Mouse (Mus musculus) thymus, adult 2 months (tissue): Measurements from ENCODE around the gene Zfp704. TPM values are rescaled to one million over a fixed set of nuclear protein-coding genes. Genes with fewer than 3 reads are reported as not detected.

Experiments used
- DNase-seq: peaks from one replicate; pipeline ENCODE4 v3.0.0; 2021
- H3K27ac ChIP-seq: fragments of 200-500 bp; 2 replicates; pipeline ENCODE4 v1.5.1; 2012; ENCODE audit warnings: low read length, control low read depth; ENCODE audit not compliant: control insufficient read depth, insufficient read depth
- H3K27me3 ChIP-seq: fragments of 200-500 bp; 2 replicates; pipeline ENCODE4 v1.6.1; 2012; ENCODE audit warnings: mild to moderate bottlenecking, low read length, moderate library complexity, mixed read lengths; ENCODE audit not compliant: control insufficient read depth, insufficient read depth
- H3K36me3 ChIP-seq: fragments of 200-500 bp; 2 replicates; pipeline ENCODE4 v1.6.1; 2012; ENCODE audit warnings: mild to moderate bottlenecking, low read length, moderate library complexity; ENCODE audit not compliant: control insufficient read depth, insufficient read depth
- H3K4me1 ChIP-seq: fragments of 200-500 bp; replicated peaks from 2 replicates; pipeline ENCODE4 v1.6.1; 2012; ENCODE audit warnings: low read length; ENCODE audit not compliant: control insufficient read depth, insufficient read depth
- H3K4me3 ChIP-seq: fragments of 200-500 bp; 2 replicates; pipeline ENCODE4 v1.5.1; 2012; ENCODE audit warnings: mild to moderate bottlenecking, low read length, control low read depth, moderate library complexity; ENCODE audit not compliant: control insufficient read depth, insufficient read depth
- CTCF ChIP-seq: fragments of 200-500 bp; IDR thresholded peaks from 2 replicates; pipeline ENCODE4 v1.5.1; 2012; ENCODE audit warnings: mild to moderate bottlenecking, control low read depth, low read length, moderate library complexity, borderline replicate concordance; ENCODE audit not compliant: control insufficient read depth, poor library complexity, insufficient read depth; ENCODE audit errors: extremely low read depth
- POLR2A ChIP-seq: fragments of 200-500 bp; IDR thresholded peaks from 2 replicates; pipeline ENCODE4 v1.6.1; 2012; ENCODE audit warnings: mild to moderate bottlenecking, low read length, control low read depth, moderate library complexity; ENCODE audit not compliant: control insufficient read depth, poor library complexity, insufficient read depth; ENCODE audit errors: extremely low read depth
- WGBS: fragments of 180-500 bp; shearing (Covaris S2); methylation state at CpG from one replicate; pipeline ENCODE4 v1.1.7; 2018; 5-methylcytosine and 5-hydroxymethylcytosine counted together
- polyA plus RNA-seq: library from polyadenylated mRNA; depleted of rRNA; stranded (reverse); fragments of >200 nt; gene quantifications from 2 replicates; pipeline ENCODE4 v1.2.3, GENCODE M21; 2012

Zfp704 gene
- polyA plus RNA-seq, 1 experiment = 7.4 TPM

DNA sequence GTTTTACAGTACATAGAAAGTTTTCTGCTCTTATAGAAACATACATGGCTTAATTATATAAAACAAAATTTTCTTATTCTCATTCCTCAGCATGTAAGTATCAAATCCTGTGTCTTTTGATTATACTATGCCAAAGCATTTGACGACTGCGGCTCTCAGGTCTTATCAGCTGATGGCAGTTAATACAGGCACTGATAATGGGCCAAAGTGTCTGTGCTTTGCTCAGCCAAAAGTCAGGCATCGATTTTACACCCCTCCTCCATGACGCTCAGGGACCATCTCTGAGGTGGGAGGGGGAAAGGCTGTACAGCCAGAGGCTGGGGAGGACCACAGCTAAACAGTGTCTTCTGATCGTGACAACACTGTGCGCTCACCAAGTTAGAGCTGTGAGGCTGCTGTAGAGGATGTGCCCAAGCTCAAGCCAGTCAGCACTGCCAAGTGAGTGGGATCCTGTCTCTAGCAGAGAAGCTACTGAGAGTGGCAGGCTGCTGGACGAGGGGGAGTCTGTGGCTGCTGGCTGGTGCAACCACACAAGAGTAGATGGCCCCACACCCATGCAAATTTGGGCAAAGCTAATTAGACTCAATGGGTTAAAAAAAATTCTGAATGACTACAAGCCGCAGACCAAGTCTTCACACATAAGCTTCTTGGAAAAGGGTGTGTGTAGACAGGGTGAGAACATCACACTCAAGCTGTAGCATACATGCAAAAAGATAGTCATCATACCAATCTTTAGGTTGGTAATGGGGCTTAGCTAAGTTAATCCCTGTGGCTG lies 155.1 kb downstream of the Zfp704 start:
- 97% methylated on average over 8 of the region's 8 CpGs for whole genome bisulfite sequencing
- no peak overlapping the region for H3K4me3 ChIP-seq
- H3K36me3 ChIP-seq = no peaks in the 10 kb centered on the region
- H3K27me3 ChIP-seq = no peaks in the 10 kb centered on the region
- H3K27ac ChIP-seq = no peak overlapping the region
- TF ChIP-seq POLR2A (no peak), CTCF (no peak)
- no peaks in the 10 kb centered on the region for H3K4me1 ChIP-seq
- no peak for DNase-seq

DNA sequence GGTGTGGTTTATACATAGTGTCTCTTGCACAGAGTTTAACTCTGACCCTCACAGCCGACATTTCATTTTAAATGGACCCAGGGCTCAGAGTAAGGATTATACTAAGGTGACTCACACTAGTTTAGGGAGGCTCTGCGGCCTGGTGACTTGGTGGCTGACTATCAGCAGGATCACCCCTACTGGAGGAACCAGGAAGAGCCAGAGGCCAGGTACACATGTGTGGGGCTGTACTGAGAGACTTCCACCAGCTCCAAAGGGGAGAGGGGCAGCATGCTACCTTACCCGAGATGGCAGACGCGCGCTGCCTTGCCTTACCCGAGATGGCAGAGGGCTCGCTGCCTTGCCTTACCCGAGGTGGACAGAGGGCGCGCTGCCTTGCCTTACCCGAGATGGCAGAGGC lies 159.4 kb downstream of the Zfp704 start:
- TF ChIP-seq CTCF (no peak), POLR2A (no peak)
- H3K27ac ChIP-seq = no peak overlapping the region
- no peak for DNase-seq
- H3K27me3 ChIP-seq = no peaks in the 10 kb centered on the region
- WGBS = 98% methylated on average over 12 of the region's 12 CpGs
- H3K36me3 ChIP-seq = peaks cover 4% of the 10 kb centered on the region; the same call in 1 of the 2 replicates
- no peaks in the 10 kb centered on the region for H3K4me1 ChIP-seq
- no peak overlapping the region for H3K4me3 ChIP-seq

DNA sequence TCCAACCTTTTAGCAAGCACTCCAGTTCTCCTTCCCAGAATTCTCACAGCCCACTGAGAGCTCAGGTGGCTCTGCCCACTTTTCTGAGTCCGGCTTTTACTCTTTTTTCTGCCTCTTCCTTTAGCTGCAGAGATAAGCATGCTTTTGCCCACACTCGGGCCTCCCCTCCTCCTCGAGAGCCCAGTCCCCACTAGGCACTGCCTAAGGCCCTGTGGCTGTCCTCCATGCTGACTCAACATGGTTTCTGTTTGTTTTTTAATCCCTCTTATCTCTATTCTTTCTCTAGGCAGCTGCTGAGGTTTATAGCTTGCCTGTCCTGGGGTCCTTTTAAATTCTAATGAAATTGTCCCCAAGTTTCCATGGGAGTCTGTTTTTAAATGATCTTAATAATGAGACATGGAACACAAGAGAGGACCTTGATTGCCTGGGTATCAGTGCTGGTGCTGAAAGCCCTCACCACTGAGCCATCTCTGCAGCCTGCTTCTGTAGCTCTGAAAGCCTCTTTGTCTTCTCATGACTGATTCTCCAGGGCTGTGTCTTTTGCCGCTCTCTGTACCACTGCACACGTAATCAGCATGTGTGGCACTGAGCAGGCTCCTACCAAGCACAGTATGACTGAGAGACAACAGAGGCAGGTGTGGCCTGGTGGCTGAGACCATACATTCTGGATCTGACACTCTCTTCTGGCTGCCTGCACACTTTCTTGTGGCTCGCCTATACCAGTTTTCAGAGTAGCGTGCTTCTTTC lies 160.5 kb downstream of the Zfp704 start:
- Histone ChIP-seq H3K27me3 (no peaks in the 10 kb centered on the region), H3K4me1 (no peaks in the 10 kb centered on the region), H3K36me3 (peaks cover 4% of the 10 kb centered on the region; the same call in 1 of the 2 replicates), H3K4me3 (no peak overlapping the region), H3K27ac (no peak overlapping the region)
- no peak for DNase-seq
- TF ChIP-seq CTCF = no peak
- TF ChIP-seq POLR2A = no peak
- WGBS = 98% methylated on average over 7 of the region's 7 CpGs

DNA sequence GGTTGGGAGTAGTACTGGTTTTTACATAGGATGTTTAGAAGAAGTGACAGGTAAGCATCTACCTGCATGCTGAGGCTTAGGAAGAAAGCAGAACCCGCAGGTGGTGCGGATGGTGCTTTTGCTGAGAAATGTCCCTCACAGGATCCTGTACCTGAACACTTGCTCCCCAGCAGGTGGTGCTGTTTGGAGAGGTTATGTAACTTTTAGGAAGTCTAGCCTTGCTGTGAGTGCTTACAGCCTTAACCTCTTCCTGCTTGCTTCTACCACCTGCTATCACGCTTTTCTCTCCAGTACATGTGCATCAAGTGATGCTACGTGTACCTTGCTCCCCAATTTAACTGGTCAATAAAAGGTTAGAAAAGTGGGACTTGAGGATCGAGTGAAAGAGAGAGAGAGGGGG lies 161.3 kb downstream of the Zfp704 start:
- Histone ChIP-seq H3K27ac (no peak overlapping the region), H3K4me3 (no peak overlapping the region), H3K27me3 (no peaks in the 10 kb centered on the region), H3K36me3 (peaks cover 4% of the 10 kb centered on the region; the same call in 1 of the 2 replicates), H3K4me1 (no peaks in the 10 kb centered on the region)
- WGBS = 98% methylated on average over 5 of the region's 5 CpGs
- DNase-seq = no peak
- TF ChIP-seq POLR2A = no peak

DNA sequence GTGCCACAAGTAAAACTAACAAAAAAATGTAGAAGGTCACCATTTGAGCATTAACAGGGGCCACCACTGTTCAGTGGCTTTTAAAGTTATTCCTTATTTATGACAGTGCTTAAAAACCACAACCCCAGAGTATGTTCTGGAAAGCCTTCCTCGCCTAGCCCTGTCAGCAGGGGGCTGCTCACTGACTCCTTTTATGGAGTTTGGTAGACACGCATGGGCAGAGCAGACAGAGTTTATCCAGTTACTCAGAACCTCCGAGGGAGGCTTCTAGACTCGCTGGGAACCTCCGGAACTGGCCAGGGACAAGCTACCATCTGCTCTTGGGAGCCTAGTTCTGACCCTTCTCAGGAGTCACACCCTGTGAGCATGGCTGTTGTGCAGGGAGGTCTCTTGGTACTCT lies 165.3 kb downstream of the Zfp704 start:
- H3K4me1 ChIP-seq = no peaks in the 10 kb centered on the region
- DNase-seq = no peak
- TF ChIP-seq CTCF = no peak
- TF ChIP-seq POLR2A = no peak
- H3K4me3 ChIP-seq = no peak overlapping the region
- H3K27me3 ChIP-seq = no peaks in the 10 kb centered on the region
- peaks cover 4% of the 10 kb centered on the region; the same call in 1 of the 2 replicates for H3K36me3 ChIP-seq
- 94% methylated on average over 5 of the region's 5 CpGs for WGBS
- H3K27ac ChIP-seq = no peak overlapping the region

DNA sequence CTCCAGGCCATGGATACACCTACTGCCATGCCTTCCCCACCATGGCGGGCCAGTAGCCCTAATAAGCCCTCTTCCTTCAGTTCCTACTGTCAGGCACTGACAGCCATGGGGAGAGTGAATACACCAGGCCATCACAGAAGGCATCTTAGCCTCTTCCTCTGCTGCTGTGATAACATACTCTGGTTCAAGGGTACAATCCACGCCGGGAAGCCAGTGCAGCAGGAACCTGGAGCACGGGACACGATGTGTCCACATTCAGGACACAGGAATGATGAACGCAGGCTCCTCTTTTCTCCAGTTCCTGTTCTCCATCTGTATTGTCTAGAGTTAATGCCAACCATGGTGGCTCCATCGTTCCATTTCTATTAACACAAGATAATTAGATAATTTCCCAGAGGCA lies 165.9 kb downstream of the Zfp704 start:
- 98% methylated on average over 7 of the region's 7 CpGs for WGBS
- no peaks in the 10 kb centered on the region for H3K4me1 ChIP-seq
- TF ChIP-seq CTCF = no peak
- no peak for TF ChIP-seq POLR2A

DNA sequence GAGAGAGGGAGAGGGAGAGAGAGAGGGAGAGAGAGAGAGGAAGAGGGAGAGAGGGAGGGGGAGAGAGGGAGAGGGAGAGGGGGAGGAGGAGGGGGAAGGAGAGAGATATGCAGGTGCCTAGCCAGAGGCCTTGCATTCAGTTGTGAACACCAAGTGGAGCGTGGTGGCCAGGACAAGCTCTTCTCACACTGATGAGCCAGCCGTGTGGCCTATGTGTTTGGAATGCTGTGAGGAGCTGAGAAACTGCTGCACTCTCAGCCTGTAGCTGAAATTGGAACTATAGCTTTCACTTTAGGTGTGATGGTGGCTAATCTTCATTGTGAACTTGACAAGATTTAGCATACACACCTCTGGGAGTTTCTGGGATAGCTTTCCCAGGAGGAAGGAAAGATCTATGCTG lies 166.4 kb downstream of the Zfp704 start:
- H3K27me3 ChIP-seq = no peaks in the 10 kb centered on the region
- WGBS = 95% methylated on average over 2 of the region's 2 CpGs
- H3K36me3 ChIP-seq = peaks cover 2% of the 10 kb centered on the region; the same call in 1 of the 2 replicates
- H3K4me3 ChIP-seq = no peak overlapping the region
- no peak for DNase-seq
- no peaks in the 10 kb centered on the region for H3K4me1 ChIP-seq
- no peak overlapping the region for H3K27ac ChIP-seq
- TF ChIP-seq CTCF (no peak), POLR2A (no peak)

More for the DNA sequence above, 165.9 kb downstream of the Zfp704 start:
- Histone ChIP-seq H3K27me3 (no peaks in the 10 kb centered on the region), H3K36me3 (peaks cover 4% of the 10 kb centered on the region; the same call in 1 of the 2 replicates), H3K4me3 (no peak overlapping the region), H3K27ac (no peak overlapping the region)
- no peak for DNase-seq
